Mouse (Mus musculus) limb, embryonic 12.5 days (tissue): ENCODE data around the gene Galntl6. TPM values are rescaled to one million over a fixed set of nuclear protein-coding genes. Genes with fewer than 3 reads are reported as not detected.
"Not testable (repeated sequence)": the region's sequence is repeated elsewhere in the genome, so short reads cannot be mapped to it uniquely, and the experiment has no call there.

Source experiments
- ATAC-seq: fragments of 200-750 bp; cut with Nextera tagmentation; 2 replicates; pipeline ENCODE4 v1.8.0; 2017; ENCODE audit warnings: low read depth, moderate TSS enrichment; ENCODE audit not compliant: insufficient number of reproducible peaks, insufficient read depth, low FRiP score, low TSS enrichment
- H3K27ac ChIP-seq: fragments of 300-500 bp; sonication (generic); 2 replicates; pipeline ENCODE4 v1.5.1; 2016; ENCODE audit warnings: mild to moderate bottlenecking, moderate library complexity
- H3K27me3 ChIP-seq: fragments of 300-500 bp; sonication (generic); 2 replicates; pipeline ENCODE4 v1.6.1; 2016; ENCODE audit warnings: mild to moderate bottlenecking, moderate library complexity
- H3K36me3 ChIP-seq: fragments of 300-500 bp; sonication (generic); 2 replicates; pipeline ENCODE4 v1.6.1; 2016; ENCODE audit warnings: mild to moderate bottlenecking, moderate library complexity
- H3K4me1 ChIP-seq: fragments of 300-500 bp; sonication (generic); replicated peaks from 2 replicates; pipeline ENCODE4 v1.6.1; 2016
- H3K4me2 ChIP-seq: fragments of 300-500 bp; sonication (generic); 2 replicates; pipeline ENCODE4 v1.6.1; 2016; ENCODE audit warnings: mild to moderate bottlenecking, moderate library complexity
- H3K4me3 ChIP-seq: fragments of 300-500 bp; sonication (generic); replicated peaks from 2 replicates; pipeline ENCODE4 v1.5.1; 2016; ENCODE audit warnings: mild to moderate bottlenecking
- H3K9ac ChIP-seq: fragments of 300-500 bp; sonication (generic); replicated peaks from 2 replicates; pipeline ENCODE4 v1.6.1; 2016; ENCODE audit warnings: mild to moderate bottlenecking, moderate library complexity
- H3K9me3 ChIP-seq: fragments of 300-500 bp; sonication (generic); 2 replicates; pipeline ENCODE4 v1.6.1; 2016; ENCODE audit warnings: mild to moderate bottlenecking, moderate library complexity
- WGBS: fragments of 180-500 bp; shearing (Covaris S2); methylation state at CpG from one replicate; pipeline ENCODE4 v1.1.7; 2016; 5-methylcytosine and 5-hydroxymethylcytosine counted together
- polyA plus RNA-seq: library from polyadenylated mRNA; unstranded; fragments of >200 nt; fragmentation: Nextera tagmentation; extraction: Ambion mirVana; gene quantifications from 2 replicates; pipeline ENCODE4 v1.2.1, GENCODE M21; 2016

Gene Galntl6
- polyA plus RNA-seq, 1 experiment from 2014 or later = 1.4 TPM

DNA sequence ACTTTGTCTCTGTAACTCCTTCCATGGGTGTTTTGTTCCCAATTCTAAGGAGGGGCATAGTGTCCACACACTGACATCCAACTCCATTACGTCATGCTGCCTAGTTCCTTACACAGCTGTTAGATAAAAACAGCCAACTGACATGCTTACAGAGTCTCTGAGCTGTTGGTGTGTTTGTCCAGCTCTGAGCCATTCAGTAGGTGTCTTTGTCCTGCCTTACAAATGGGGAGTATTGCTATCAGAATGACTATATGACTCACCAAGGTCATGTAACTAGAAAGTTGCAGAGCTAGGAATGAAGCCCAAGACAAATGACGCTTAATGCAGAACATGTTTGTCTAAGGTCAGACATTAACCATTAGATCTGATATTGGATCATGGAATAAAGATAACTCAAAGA, 449.1 kb downstream of the Galntl6 start:
- not testable (repeated sequence) for H3K27me3 ChIP-seq, H3K9ac ChIP-seq, H3K9me3 ChIP-seq, H3K4me1 ChIP-seq, H3K27ac ChIP-seq, ATAC-seq, H3K4me2 ChIP-seq, H3K36me3 ChIP-seq, H3K4me3 ChIP-seq
- WGBS = 91% methylated on average over 2 of the region's 2 CpGs

- ATAC-seq = no peak
- no peaks in the 10 kb centered on the region for H3K36me3 ChIP-seq
- no peak overlapping the region for H3K4me2 ChIP-seq
- no peak overlapping the region for H3K4me3 ChIP-seq
- WGBS = 90% methylated on average over 2 of the region's 2 CpGs
- H3K27me3 ChIP-seq = no peaks in the 10 kb centered on the region
- no peak overlapping the region for H3K9ac ChIP-seq
- no peak overlapping the region for H3K27ac ChIP-seq
- no peaks in the 10 kb centered on the region for H3K9me3 ChIP-seq
- no peaks in the 10 kb centered on the region for H3K4me1 ChIP-seq
These were observed 469.7 kb downstream of the Galntl6 start for GRCm38 (mm10) chr8:58442696-58443095.

- Histone ChIP-seq H3K9me3 (no peaks in the 10 kb centered on the region), H3K9ac (no peak overlapping the region), H3K27me3 (no peaks in the 10 kb centered on the region), H3K36me3 (no peaks in the 10 kb centered on the region), H3K4me1 (no peaks in the 10 kb centered on the region), H3K4me2 (no peak overlapping the region), H3K4me3 (no peak overlapping the region), H3K27ac (no peak overlapping the region)
- no peak for ATAC-seq
- WGBS = 28% methylated on average over 5 of the region's 5 CpGs
These were observed 494.0 kb downstream of the Galntl6 start for GRCm38 (mm10) chr8:58418481-58418880.

GRCm38 (mm10) chr8:58417551-58417950, 494.9 kb downstream of the Galntl6 start:
- H3K4me1 ChIP-seq = no peaks in the 10 kb centered on the region

GRCm38 (mm10) chr8:58396500-58396899, 515.9 kb downstream of the Galntl6 start:
- no peaks in the 10 kb centered on the region for H3K4me1 ChIP-seq
- no peak overlapping the region for H3K4me2 ChIP-seq
- ATAC-seq = no peak
- 37% methylated on average over 3 of the region's 3 CpGs for WGBS
- H3K27ac ChIP-seq = no peak overlapping the region
- no peaks in the 10 kb centered on the region for H3K36me3 ChIP-seq
- H3K9me3 ChIP-seq = no peaks in the 10 kb centered on the region
- H3K27me3 ChIP-seq = no peaks in the 10 kb centered on the region
- no peak overlapping the region for H3K9ac ChIP-seq
- H3K4me3 ChIP-seq = no peak overlapping the region

More at GRCm38 (mm10) chr8:58417551-58417950, 494.9 kb downstream of the Galntl6 start:
- Histone ChIP-seq H3K4me2 (no peak overlapping the region), H3K27me3 (no peaks in the 10 kb centered on the region), H3K9ac (no peak overlapping the region), H3K9me3 (no peaks in the 10 kb centered on the region), H3K36me3 (no peaks in the 10 kb centered on the region), H3K27ac (no peak overlapping the region), H3K4me3 (no peak overlapping the region)
- 67% methylated on average over 1 of the region's 1 CpGs for WGBS
- no peak for ATAC-seq

DNA sequence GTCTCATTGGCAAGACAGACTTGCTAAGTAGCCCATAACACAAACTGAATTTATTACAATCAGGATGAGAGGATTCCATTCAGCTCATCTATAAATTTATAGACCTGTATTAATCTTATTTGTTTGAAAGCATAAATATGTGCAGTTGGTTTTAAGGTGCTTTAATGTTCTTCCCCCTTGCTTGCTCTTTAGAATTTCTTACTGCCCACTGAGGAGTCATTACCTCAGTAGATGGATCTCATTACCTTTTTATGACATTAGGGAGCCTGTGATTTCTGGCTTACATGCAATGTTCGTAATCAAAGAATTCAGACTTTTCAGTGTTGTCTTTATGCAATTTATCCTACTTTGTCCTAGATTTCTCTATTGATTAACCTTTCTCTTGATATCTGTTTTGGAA, 516.6 kb downstream of the Galntl6 start:
- H3K9ac ChIP-seq = no peak overlapping the region
- no peak for ATAC-seq
- no peak overlapping the region for H3K27ac ChIP-seq
- no peak overlapping the region for H3K4me2 ChIP-seq
- no peaks in the 10 kb centered on the region for H3K27me3 ChIP-seq
- 28% methylated on average over 1 of the region's 1 CpGs for WGBS
- no peaks in the 10 kb centered on the region for H3K4me1 ChIP-seq
- H3K36me3 ChIP-seq = no peaks in the 10 kb centered on the region
- H3K9me3 ChIP-seq = no peaks in the 10 kb centered on the region
- H3K4me3 ChIP-seq = no peak overlapping the region

- H3K4me1 ChIP-seq = no peaks in the 10 kb centered on the region
- ATAC-seq = no peak
- no peak overlapping the region for H3K27ac ChIP-seq
- no peaks in the 10 kb centered on the region for H3K27me3 ChIP-seq
- no peak overlapping the region for H3K9ac ChIP-seq
- 52% methylated on average over 2 of the region's 2 CpGs for WGBS
- no peak overlapping the region for H3K4me2 ChIP-seq
- H3K36me3 ChIP-seq = no peaks in the 10 kb centered on the region
- no peak overlapping the region for H3K4me3 ChIP-seq
- no peaks in the 10 kb centered on the region for H3K9me3 ChIP-seq
These were observed 540.1 kb downstream of the Galntl6 start for GRCm38 (mm10) chr8:58372389-58372788.

DNA sequence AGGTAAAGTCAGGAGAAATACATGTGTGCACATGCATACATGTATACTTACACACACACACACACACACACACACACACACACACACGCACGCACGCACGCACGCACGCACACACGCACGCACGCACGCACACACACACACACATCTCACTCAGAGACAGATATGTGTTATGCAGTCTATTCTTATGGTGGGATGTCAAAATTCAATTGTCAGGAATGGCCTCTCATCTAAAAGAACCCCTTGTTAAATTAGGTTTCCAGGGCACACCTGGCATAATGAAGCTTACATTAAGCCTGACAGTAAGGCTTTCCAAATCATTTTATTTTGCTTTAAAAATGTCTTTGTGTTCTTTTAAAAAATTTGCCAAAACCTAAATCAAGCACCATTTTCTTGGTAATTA, 540.5 kb downstream of the Galntl6 start:
- Histone ChIP-seq H3K4me1 (no peaks in the 10 kb centered on the region), H3K4me2 (no peak overlapping the region), H3K36me3 (no peaks in the 10 kb centered on the region), H3K27ac (no peak overlapping the region), H3K27me3 (no peaks in the 10 kb centered on the region), H3K4me3 (no peak overlapping the region), H3K9me3 (no peaks in the 10 kb centered on the region), H3K9ac (no peak overlapping the region)
- WGBS = 94% methylated on average over 10 of the region's 10 CpGs
- no peak for ATAC-seq

- no peak for ATAC-seq
- 51% methylated on average over 1 of the region's 1 CpGs for WGBS
- Histone ChIP-seq H3K27me3 (no peaks in the 10 kb centered on the region), H3K27ac (no peak overlapping the region), H3K4me3 (no peak overlapping the region), H3K36me3 (no peaks in the 10 kb centered on the region), H3K9ac (no peak overlapping the region), H3K4me1 (no peaks in the 10 kb centered on the region), H3K4me2 (no peak overlapping the region), H3K9me3 (no peaks in the 10 kb centered on the region)
These were observed 581.3 kb downstream of the Galntl6 start for GRCm38 (mm10) chr8:58331151-58331550.

DNA sequence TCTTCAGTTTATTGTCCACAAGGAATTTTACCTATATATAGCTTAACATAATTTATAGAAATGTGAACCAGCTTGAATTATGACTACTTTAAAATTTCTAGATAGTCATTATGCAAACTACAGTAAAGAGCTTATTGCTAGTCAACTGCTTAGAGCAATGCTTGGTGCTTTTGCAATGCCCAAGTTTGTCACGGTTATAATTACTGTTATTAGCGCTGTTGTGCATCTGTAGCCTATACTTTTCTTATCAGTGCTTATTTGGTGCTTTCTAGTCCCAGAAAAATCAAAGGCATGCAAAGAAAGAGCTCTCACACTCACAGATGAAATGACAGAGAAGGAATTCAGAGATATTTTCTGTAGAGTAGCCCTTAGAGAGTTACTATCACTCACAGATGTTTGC, 599.0 kb downstream of the Galntl6 start:
- Histone ChIP-seq H3K4me1 (no peaks in the 10 kb centered on the region), H3K4me3 (no peak overlapping the region), H3K4me2 (no peak overlapping the region), H3K27ac (no peak overlapping the region), H3K9me3 (no peaks in the 10 kb centered on the region), H3K27me3 (no peaks in the 10 kb centered on the region), H3K36me3 (no peaks in the 10 kb centered on the region), H3K9ac (no peak overlapping the region)
- no peak for ATAC-seq
- WGBS = 82% methylated on average over 2 of the region's 2 CpGs

DNA sequence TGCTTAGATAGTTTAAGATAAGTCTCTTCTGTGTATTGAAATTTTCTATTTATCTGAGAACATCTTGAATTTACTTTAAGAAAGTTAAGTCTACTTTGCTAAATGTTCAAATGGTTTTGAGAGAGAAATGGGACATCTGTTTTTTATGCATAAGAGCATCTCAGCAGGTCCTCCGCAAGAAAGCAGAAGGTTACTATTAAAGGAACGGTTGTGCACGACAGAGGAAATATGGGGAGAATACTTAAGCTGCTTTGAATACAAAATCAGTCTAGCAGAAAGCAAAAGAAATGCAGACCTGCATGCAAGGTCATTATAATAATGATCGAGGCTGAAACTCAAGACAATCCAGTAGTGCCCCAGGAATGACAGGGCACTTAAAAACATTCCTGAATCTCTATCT, 621.0 kb downstream of the Galntl6 start:
- H3K9me3 ChIP-seq = no peaks in the 10 kb centered on the region
- WGBS = 48% methylated on average over 4 of the region's 4 CpGs
- no peaks in the 10 kb centered on the region for H3K27me3 ChIP-seq
- H3K9ac ChIP-seq = no peak overlapping the region
- no peak overlapping the region for H3K4me2 ChIP-seq
- H3K4me1 ChIP-seq = no peaks in the 10 kb centered on the region
- ATAC-seq = no peak
- H3K36me3 ChIP-seq = no peaks in the 10 kb centered on the region
- H3K27ac ChIP-seq = no peak overlapping the region
- no peak overlapping the region for H3K4me3 ChIP-seq

DNA sequence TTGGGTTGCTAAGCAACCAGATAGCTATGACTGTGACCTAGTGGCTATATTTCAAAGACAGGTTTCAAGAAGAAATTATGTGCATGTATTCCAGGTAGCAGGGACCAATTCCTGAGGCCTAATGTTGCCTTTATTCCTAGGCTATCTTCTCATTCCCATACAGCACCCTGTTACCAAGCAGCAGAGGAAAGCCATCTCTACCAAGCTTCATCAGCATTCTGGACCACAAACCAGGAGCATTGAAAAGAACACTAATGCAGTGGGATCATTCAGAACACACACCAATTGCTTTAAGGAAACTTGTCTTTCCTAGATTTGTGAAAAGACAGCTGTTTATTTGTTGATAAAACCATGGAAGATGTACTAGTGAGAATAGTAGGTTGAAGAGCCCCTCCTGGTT, 622.4 kb downstream of the Galntl6 start:
- Histone ChIP-seq H3K9ac (no peak overlapping the region), H3K4me1 (no peaks in the 10 kb centered on the region), H3K4me3 (no peak overlapping the region), H3K27me3 (no peaks in the 10 kb centered on the region), H3K27ac (no peak overlapping the region), H3K4me2 (no peak overlapping the region), H3K9me3 (no peaks in the 10 kb centered on the region), H3K36me3 (no peaks in the 10 kb centered on the region)
- ATAC-seq = no peak
